Mouse (Mus musculus): Measurements from ENCODE around the gene H2-DMb2. TPM values are rescaled to one million over a fixed set of nuclear protein-coding genes. Genes with fewer than 3 reads are reported as not detected.

H2-DMb2 gene
- polyA plus RNA-seq, 2 experiments, result 0.13 to 0.58 TPM

DNA sequence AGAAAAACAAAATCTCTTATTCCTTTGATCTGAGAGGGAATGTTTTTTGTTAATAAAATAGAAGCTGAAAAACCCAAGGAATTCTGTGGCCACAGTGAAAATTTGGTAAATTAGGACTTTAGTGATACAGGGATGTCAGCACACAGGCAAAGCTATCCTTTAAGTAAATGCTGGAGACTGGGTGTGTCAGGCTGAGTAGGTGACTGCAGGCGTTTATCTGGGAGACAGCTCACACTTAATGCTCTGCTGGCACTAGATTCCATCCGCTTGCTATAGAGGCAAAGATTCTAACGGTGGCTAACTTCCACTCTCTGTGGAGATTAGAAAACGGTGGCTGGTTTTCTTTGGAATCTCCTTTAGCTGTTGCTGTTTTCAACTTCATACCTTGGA is 27.4 kb downstream of the H2-DMb2 start:
- 8% methylated on average over 4 of the region's 4 CpGs for WGBS (ENCODE audit: insufficient replicate concordance)
- Histone ChIP-seq H3K27me3 (ENCODE audit: control insufficient read depth, insufficient read depth, low read length) (no peaks in the 10 kb centered on the region), H3K4me3 (ENCODE audit: insufficient read depth in 1 of 2, low read depth in 2 of 2, low read length in 2 of 2) (no peak overlapping the region), H3K9ac (replicated peaks) (no peak overlapping the region), H3K4me2 (ENCODE audit: low read depth) (no peak overlapping the region), H3K36me3 (replicated peaks; ENCODE audit: control insufficient read depth, insufficient read depth, low read depth) (no peaks in the 10 kb centered on the region), H3K9me3 (ENCODE audit: control insufficient read depth, low read length) (no peaks in the 10 kb centered on the region), H3K27ac (no peak overlapping the region), H3K4me1 (replicated peaks; ENCODE audit: control insufficient read depth in 2 of 2, insufficient read depth in 2 of 2, low read length in 1 of 2) (no peaks in the 10 kb centered on the region)
- TF ChIP-seq EP300 (IDR thresholded peaks at IDR 0.05; ENCODE audit: low read depth) (no peak), CTCF (IDR thresholded peaks at IDR 0.05; ENCODE audit: low read depth) (no peak)
- DNase-seq (ENCODE audit: low read depth in 3 of 3, low spot score in 3 of 3) (no peak), ATAC-seq (ENCODE audit: insufficient read depth) (no peak)

DNA sequence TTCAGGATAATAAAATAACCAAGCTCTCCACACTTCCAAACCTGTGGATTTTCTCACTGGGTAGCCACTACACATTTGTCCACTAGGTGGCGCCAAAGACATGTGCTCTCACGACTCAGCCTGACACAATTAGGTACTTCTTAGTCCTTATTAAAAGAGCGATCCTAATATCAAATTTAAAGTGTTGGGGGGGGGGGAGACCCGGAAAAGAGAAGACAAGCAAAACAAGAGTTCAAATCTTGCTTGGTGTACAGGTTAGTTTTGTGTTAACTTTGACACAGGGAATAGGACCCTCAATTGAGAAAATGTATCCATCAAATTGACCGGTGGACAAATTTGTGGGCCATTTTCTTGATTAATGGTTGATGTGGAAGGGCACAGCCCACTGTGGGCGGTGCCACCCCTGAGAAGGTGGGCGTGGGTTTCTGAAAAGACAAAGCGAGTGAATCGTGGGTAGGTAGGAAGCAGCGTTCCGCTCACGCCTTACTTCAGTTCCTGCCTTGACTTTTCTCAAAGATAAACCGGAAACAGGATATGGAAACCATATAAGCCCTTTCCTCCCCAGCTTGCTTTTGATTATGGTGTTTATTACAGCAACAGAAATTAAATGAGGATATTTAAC is 27.9 kb downstream of the H2-DMb2 start:
- Histone ChIP-seq H3K9me3 (ENCODE audit: control insufficient read depth, low read length) (no peaks in the 10 kb centered on the region), H3K9ac (replicated peaks) (no peak overlapping the region), H3K4me3 (ENCODE audit: insufficient read depth in 1 of 2, low read depth in 2 of 2, low read length in 2 of 2) (no peak overlapping the region), H3K27ac (no peak overlapping the region), H3K36me3 (replicated peaks; ENCODE audit: control insufficient read depth, insufficient read depth, low read depth) (no peaks in the 10 kb centered on the region), H3K4me1 (replicated peaks; ENCODE audit: control insufficient read depth in 2 of 2, insufficient read depth in 2 of 2, low read length in 1 of 2) (no peaks in the 10 kb centered on the region), H3K27me3 (ENCODE audit: control insufficient read depth, insufficient read depth, low read length) (no peaks in the 10 kb centered on the region), H3K4me2 (ENCODE audit: low read depth) (peak overlapping the region; percentile 28)
- ATAC-seq (ENCODE audit: insufficient read depth) (no peak), DNase-seq (ENCODE audit: low read depth in 3 of 3, low spot score in 3 of 3) (peak; percentile 48 to 59 (median 49))
- WGBS (ENCODE audit: insufficient replicate concordance), result 11% methylated on average over 13 of the region's 13 CpGs
- peak; percentile 90 for TF ChIP-seq CTCF (IDR thresholded peaks at IDR 0.05; ENCODE audit: low read depth)
- TF ChIP-seq EP300 (IDR thresholded peaks at IDR 0.05; ENCODE audit: low read depth), result no peak

DNA sequence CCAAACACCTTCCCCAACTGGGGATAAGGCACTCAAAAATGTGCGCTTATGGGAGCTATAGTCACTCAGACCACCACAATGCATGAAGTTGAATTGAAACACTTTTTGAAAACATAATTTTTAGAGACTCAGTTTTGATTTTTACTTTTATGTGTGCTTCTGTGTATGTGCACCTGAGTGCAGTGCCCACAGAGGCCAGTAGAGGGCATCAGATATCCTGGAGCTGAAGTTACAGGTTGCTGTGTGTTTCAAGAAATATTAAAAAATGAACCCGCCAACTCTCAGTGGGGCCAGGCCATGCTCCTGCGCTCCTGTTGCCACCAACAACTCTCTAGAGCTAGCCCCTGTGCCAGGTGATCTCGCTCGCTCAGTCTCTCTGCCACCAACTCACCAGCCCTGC is 29.4 kb downstream of the H2-DMb2 start:
- Histone ChIP-seq H3K9me3 (ENCODE audit: control insufficient read depth, low read length) (no peaks in the 10 kb centered on the region; the same call in 1 of the 2 replicates), H3K4me3 (ENCODE audit: insufficient read depth in 1 of 2, low read depth in 2 of 2, low read length in 2 of 2) (no peak overlapping the region), H3K4me2 (ENCODE audit: low read depth) (no peak overlapping the region), H3K27ac (no peak overlapping the region), H3K4me1 (replicated peaks; ENCODE audit: control insufficient read depth in 2 of 2, insufficient read depth in 2 of 2, low read length in 1 of 2) (no peaks in the 10 kb centered on the region), H3K27me3 (ENCODE audit: control insufficient read depth, insufficient read depth, low read length) (no peaks in the 10 kb centered on the region), H3K36me3 (replicated peaks; ENCODE audit: control insufficient read depth, insufficient read depth, low read depth) (no peaks in the 10 kb centered on the region), H3K9ac (replicated peaks) (no peak overlapping the region)
- WGBS (ENCODE audit: insufficient replicate concordance), result 77% methylated on average over 5 of the region's 5 CpGs
- no peak for DNase-seq (ENCODE audit: low read depth in 3 of 3, low spot score in 3 of 3)
- no peak for ATAC-seq (ENCODE audit: insufficient read depth)
- TF ChIP-seq EP300 (IDR thresholded peaks at IDR 0.05; ENCODE audit: low read depth) (no peak), CTCF (IDR thresholded peaks at IDR 0.05; ENCODE audit: low read depth) (peak; percentile 39; the same call in 1 of the 2 replicates)

DNA sequence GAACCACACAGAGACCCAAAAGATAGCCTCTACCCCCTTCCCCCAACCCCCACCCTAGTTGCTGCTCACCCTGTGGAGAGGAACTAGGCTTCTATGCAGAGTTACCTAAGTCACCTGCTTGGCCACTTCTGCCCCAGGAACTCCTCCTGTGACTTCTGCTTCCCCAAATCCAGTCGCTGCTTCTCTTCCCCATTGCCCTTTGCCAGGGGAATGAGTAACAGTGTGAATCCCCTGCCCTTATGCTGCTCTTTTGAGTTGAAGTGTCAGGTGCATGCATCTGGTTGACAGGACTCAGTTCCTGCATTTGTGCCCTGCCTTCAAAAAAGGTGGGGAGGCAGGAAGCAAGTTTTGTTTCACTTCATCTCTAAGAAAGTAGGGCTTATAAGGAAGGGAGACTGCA is 31.0 kb downstream of the H2-DMb2 start:
- DNase-seq (ENCODE audit: low read depth in 3 of 3, low spot score in 3 of 3) (no peak), ATAC-seq (ENCODE audit: insufficient read depth) (no peak)
- no peak overlapping the region for H3K27ac ChIP-seq
- no peaks in the 10 kb centered on the region for H3K4me1 ChIP-seq (replicated peaks; ENCODE audit: control insufficient read depth in 2 of 2, insufficient read depth in 2 of 2, low read length in 1 of 2)
- H3K4me3 ChIP-seq (ENCODE audit: insufficient read depth in 1 of 2, low read depth in 2 of 2, low read length in 2 of 2), result no peak overlapping the region
- H3K9ac ChIP-seq (replicated peaks), result no peak overlapping the region
- TF ChIP-seq EP300 (IDR thresholded peaks at IDR 0.05; ENCODE audit: low read depth) (no peak), CTCF (IDR thresholded peaks at IDR 0.05; ENCODE audit: low read depth) (no peak)
- H3K27me3 ChIP-seq (ENCODE audit: control insufficient read depth, insufficient read depth, low read length), result no peaks in the 10 kb centered on the region
- no peaks in the 10 kb centered on the region for H3K36me3 ChIP-seq (replicated peaks; ENCODE audit: control insufficient read depth, insufficient read depth, low read depth)
- H3K4me2 ChIP-seq (ENCODE audit: low read depth), result no peak overlapping the region
- H3K9me3 ChIP-seq (ENCODE audit: control insufficient read depth, low read length), result no peaks in the 10 kb centered on the region; the same call in 1 of the 2 replicates
- WGBS (ENCODE audit: insufficient replicate concordance), result 28% methylated on average over 1 of the region's 1 CpGs

DNA sequence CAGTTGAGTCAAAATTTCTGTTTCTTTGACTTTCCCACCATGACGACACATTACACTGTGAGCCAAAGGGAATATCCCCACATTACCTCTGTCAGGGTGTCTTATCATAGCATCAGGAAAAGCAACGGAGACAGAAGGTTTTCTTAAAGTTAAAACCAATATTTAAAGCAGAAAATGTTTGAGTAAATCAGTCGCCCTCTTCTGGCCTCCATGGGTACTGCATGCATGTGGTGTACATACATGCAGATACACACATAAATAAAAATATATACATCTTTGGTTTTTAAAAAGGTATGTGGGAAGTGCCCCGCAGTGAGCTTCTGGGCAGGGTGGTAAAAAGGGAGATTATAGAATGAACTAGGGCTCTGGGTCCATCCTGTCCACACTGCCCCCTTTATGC is 34.1 kb downstream of the H2-DMb2 start:
- H3K27me3 ChIP-seq (ENCODE audit: control insufficient read depth, insufficient read depth, low read length), result no peaks in the 10 kb centered on the region
- no peaks in the 10 kb centered on the region for H3K36me3 ChIP-seq (replicated peaks; ENCODE audit: control insufficient read depth, insufficient read depth, low read depth)
- ATAC-seq (ENCODE audit: insufficient read depth), result no peak
- no peak overlapping the region for H3K4me3 ChIP-seq (ENCODE audit: insufficient read depth in 1 of 2, low read depth in 2 of 2, low read length in 2 of 2)
- no peaks in the 10 kb centered on the region; the same call in 1 of the 2 replicates for H3K9me3 ChIP-seq (ENCODE audit: control insufficient read depth, low read length)
- TF ChIP-seq CTCF (IDR thresholded peaks at IDR 0.05; ENCODE audit: low read depth), result peak; percentile 53; the same call in 1 of the 2 replicates
- no peak for TF ChIP-seq EP300 (IDR thresholded peaks at IDR 0.05; ENCODE audit: low read depth)
- H3K4me1 ChIP-seq (replicated peaks; ENCODE audit: control insufficient read depth in 2 of 2, insufficient read depth in 2 of 2, low read length in 1 of 2), result peaks cover 0 to 4% of the 10 kb centered on the region in 2 experiments; a peak in 1 of 4 replicates
- H3K4me2 ChIP-seq (ENCODE audit: low read depth), result no peak overlapping the region
- no peak overlapping the region for H3K27ac ChIP-seq
- no peak overlapping the region for H3K9ac ChIP-seq (replicated peaks)
- no peak for DNase-seq (ENCODE audit: low read depth in 3 of 3, low spot score in 3 of 3)
- WGBS (ENCODE audit: insufficient replicate concordance), result 53% methylated on average over 4 of the region's 4 CpGs
